Mouse (Mus musculus) bone marrow, adult 2 months (tissue): Measurements from ENCODE around the gene Dio3.

ENCODE experiments used
- CTCF ChIP-seq: fragments of 200-500 bp; IDR thresholded peaks from 2 replicates; pipeline ENCODE4 v1.5.1; 2011; ENCODE audit warnings: low read length, control low read depth; ENCODE audit not compliant: control insufficient read depth, insufficient read depth
- POLR2A ChIP-seq: fragments of 200-500 bp; IDR thresholded peaks from 2 replicates; pipeline ENCODE4 v1.6.1; 2011; ENCODE audit warnings: low read depth, mild to moderate bottlenecking, control low read depth, low read length, borderline replicate concordance; ENCODE audit not compliant: control insufficient read depth

GRCm38 (mm10) chr12:110283792-110284191 is 4.9 kb downstream of the Dio3 start:
- no peak for TF ChIP-seq CTCF
- no peak for TF ChIP-seq POLR2A
